Mouse (Mus musculus) left cerebral cortex, postnatal 14 days (tissue): Measurements from ENCODE around the gene Gm7075. TPM values are rescaled to one million over a fixed set of nuclear protein-coding genes. Genes with fewer than 3 reads are reported as not detected.
"Not testable (repeated sequence)": the region's sequence is repeated elsewhere in the genome, so short reads cannot be mapped to it uniquely, and the experiment has no call there.

Experiments used
- DNase-seq, 2 experiments: peaks; one replicate each; pipeline ENCODE4 v3.0.0; 2021 to 2022; ENCODE audit warnings: low spot score in 2 of 2, mixed read lengths in 1 of 2
- intact Hi-C: fragments of 180-260 bp; cut with DNase I; formaldehyde crosslinking; loops from one replicate; pipeline ENCODE4 v1.15.1; 2025
- total RNA-seq, 2 experiments: library from RNA; stranded (reverse); gene quantifications; 2 replicates each; pipeline ENCODE4 v1.2.3; 2021

The Gm7075 gene
- total RNA-seq, 2 experiments from 2014 or later = not detected

GRCm38 (mm10) chr10:63424475-63424814, 2.9 kb upstream of the Gm7075 start:
- DNase-seq = peak in 1 of 2 experiments; percentile 20
- intact Hi-C loops = loop anchor here (5.0 to 10.0 kb wide), 2 partner anchors 148 to 660 kb away; no protein-coding TSS in a partner anchor

GRCm38 (mm10) chr10:63423591-63424474, 2.2 kb upstream of the Gm7075 start:
- intact Hi-C loops = loop anchor here (5.0 to 10.0 kb wide), 2 partner anchors 148 to 661 kb away; no protein-coding TSS in a partner anchor
- no peak for DNase-seq

- DNase-seq = no peak
- intact Hi-C loops = loop anchor here (5.0 to 10.0 kb wide), 2 partner anchors 150 to 662 kb away; no protein-coding TSS in a partner anchor
These were observed 1.1 kb upstream of the Gm7075 start for GRCm38 (mm10) chr10:63422736-63422992.

GRCm38 (mm10) chr10:63417061-63417460, 4.5 kb downstream of the Gm7075 start:
- DNase-seq = no peak
- intact Hi-C loops = no loop called here

- no peak for DNase-seq
- intact Hi-C loops = no loop called here
These were observed 5.7 kb downstream of the Gm7075 start for GRCm38 (mm10) chr10:63415850-63416249.

GRCm38 (mm10) chr10:63415287-63415686, 6.3 kb downstream of the Gm7075 start:
- DNase-seq = no peak
- intact Hi-C loops = no loop called here

- intact Hi-C loops = no loop called here
- no peak for DNase-seq
These were observed 8.8 kb downstream of the Gm7075 start for GRCm38 (mm10) chr10:63412756-63413155.

- intact Hi-C loops, DNase-seq: not testable (repeated sequence)
These were observed 9.9 kb downstream of the Gm7075 start for GRCm38 (mm10) chr10:63411674-63412073.

- no peak for DNase-seq
- intact Hi-C loops = no loop called here
These were observed 11.2 kb downstream of the Gm7075 start for GRCm38 (mm10) chr10:63410162-63410956.

- intact Hi-C loops = no loop called here
- no peak for DNase-seq
These were observed 18.0 kb downstream of the Gm7075 start for GRCm38 (mm10) chr10:63403636-63404035.

GRCm38 (mm10) chr10:63402731-63403504, 18.7 kb downstream of the Gm7075 start:
- intact Hi-C loops = no loop called here

GRCm38 (mm10) chr10:63396963-63397362, 24.6 kb downstream of the Gm7075 start:
- intact Hi-C loops = no loop called here
- no peak for DNase-seq

More at GRCm38 (mm10) chr10:63402731-63403504, 18.7 kb downstream of the Gm7075 start:
- no peak for DNase-seq

- no peak for DNase-seq
- intact Hi-C loops = no loop called here
These were observed 32.6 kb downstream of the Gm7075 start for GRCm38 (mm10) chr10:63388948-63389347.

- intact Hi-C loops = no loop called here
- no peak for DNase-seq
These were observed 34.6 kb downstream of the Gm7075 start for GRCm38 (mm10) chr10:63386991-63387390.

- peak; percentile 83 to 90 for DNase-seq
- intact Hi-C loops = no loop called here
These were observed 35.1 kb downstream of the Gm7075 start for GRCm38 (mm10) chr10:63386444-63386843.

- DNase-seq, intact Hi-C loops: not testable (repeated sequence)
These were observed 35.7 kb downstream of the Gm7075 start for GRCm38 (mm10) chr10:63385897-63386296.

GRCm38 (mm10) chr10:63382372-63383279, 39.0 kb downstream of the Gm7075 start, which contains the start of gene Dnajc12:
Gene Dnajc12, plus strand, starts transcription at chr10:63382443.
- intact Hi-C loops = loop anchor here (5.0 kb wide), 2 partner anchors 45 to 70 kb away; no protein-coding TSS in a partner anchor
- DNase-seq = peak; percentile 86 to 93

- intact Hi-C loops = loop anchor here (5.0 kb wide), 2 partner anchors 44 to 69 kb away; no protein-coding TSS in a partner anchor
- DNase-seq = no peak
These were observed 39.9 kb downstream of the Gm7075 start, which contains the start of gene Sirt1 for GRCm38 (mm10) chr10:63381498-63382280. Gene Sirt1, minus strand, starts transcription at chr10:63381704.
